Mouse (Mus musculus): Measurements from ENCODE around the gene Chst11. TPM values are rescaled to one million over a fixed set of nuclear protein-coding genes. Genes with fewer than 3 reads are reported as not detected.

The Chst11 gene
- total and polyA plus RNA-seq, 3 experiments: 3.1 to 4.5 (median 3.2) TPM

DNA sequence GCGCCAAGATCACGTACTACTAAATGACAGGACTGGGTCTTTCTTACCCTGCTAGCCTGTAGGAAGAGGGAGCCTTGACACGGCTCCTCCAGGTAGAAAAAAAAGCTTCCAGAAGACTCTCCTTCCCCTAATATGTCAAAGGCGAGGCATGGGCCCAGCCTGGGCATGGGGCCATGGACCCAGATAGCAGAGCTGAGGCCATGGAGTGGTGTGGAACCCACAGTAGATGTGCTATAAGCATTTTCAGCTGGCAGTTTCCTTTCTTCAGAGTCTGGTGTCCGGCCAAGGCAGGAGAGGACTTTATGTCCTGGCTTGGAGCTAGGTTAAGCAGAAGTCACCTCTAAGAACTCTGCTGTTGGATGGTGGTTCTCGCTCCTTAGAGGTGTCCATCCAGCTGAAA is 111.0 kb downstream of the Chst11 start:
- 76% methylated on average over 6 of the region's 6 CpGs for WGBS
- H3K9ac ChIP-seq (ENCODE audit: low read depth, low read length): no peak overlapping the region
- TF ChIP-seq EP300 (IDR thresholded peaks at IDR 0.05; ENCODE audit: insufficient read depth, low read depth, low read length) (no peak), CTCF (IDR thresholded peaks at IDR 0.05) (no peak), POLR2A (IDR thresholded peaks at IDR 0.05; ENCODE audit: insufficient read depth, low read depth, low read length) (no peak)
- no peaks in the 10 kb centered on the region for H3K79me2 ChIP-seq (replicated peaks; ENCODE audit: control insufficient read depth, insufficient read depth, low read length)
- DNase-seq: peak in 1 of 2 experiments; percentile 47
- H3K27me3 ChIP-seq (ENCODE audit: control insufficient read depth, insufficient read depth, low read length): no peaks in the 10 kb centered on the region
- no peak overlapping the region for H3K27ac ChIP-seq
- H3K36me3 ChIP-seq (ENCODE audit: control insufficient read depth, insufficient read depth, low read length): no peaks in the 10 kb centered on the region; the same call in 1 of the 2 replicates
- peaks cover 4% of the 10 kb centered on the region for H3K4me1 ChIP-seq (ENCODE audit: control insufficient read depth, insufficient read depth, low read length)
- H3K4me3 ChIP-seq: no peak overlapping the region
- intact Hi-C loops (cut with DNase I): loop anchor here (5.0 kb wide), 1 partner anchor 101 kb away; no protein-coding TSS in a partner anchor

DNA sequence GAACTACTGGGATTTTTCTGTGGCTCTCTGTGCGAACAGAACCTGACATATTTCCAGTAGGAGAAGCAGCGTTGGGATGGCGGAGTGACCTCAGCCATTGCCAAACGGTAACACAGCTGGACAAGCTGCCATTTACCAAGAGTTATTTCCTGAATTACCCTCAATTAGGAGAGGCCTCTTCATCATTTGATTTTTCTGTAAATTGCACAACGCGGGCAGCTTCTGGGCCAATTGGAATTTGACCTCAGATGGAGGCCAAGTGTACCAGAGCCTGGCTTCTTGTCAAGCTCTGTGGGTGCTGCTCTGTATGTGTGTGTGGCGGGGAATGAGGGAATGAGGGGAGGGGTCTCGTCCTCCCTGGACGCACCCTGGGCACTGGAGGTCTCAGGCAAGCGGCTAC is 113.6 kb downstream of the Chst11 start:
- H3K4me1 ChIP-seq (ENCODE audit: control insufficient read depth, insufficient read depth, low read length): peaks cover 10% of the 10 kb centered on the region

DNA sequence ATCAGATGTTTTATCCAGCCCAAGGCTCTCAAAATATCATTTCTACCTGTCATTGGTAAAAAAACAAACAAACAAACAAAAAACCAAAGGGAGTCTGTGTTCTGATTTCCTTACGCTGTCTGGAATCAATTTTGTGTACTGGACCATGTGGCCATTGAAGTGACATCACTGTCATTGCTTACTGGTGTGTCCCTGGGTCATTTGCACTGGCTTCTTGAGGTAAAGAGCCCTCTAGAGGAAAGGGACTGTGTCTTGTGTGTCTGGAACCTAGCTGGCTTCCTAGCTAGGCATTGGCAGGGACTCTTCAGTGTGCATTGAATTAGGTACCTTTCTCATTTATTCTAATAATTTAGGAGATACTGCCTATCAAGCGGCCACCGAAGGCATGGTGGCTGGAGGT is 114.4 kb downstream of the Chst11 start:
- peak; percentile 56 for TF ChIP-seq CTCF (IDR thresholded peaks at IDR 0.05)
- no peak for TF ChIP-seq POLR2A (IDR thresholded peaks at IDR 0.05; ENCODE audit: insufficient read depth, low read depth, low read length)
- TF ChIP-seq EP300 (IDR thresholded peaks at IDR 0.05; ENCODE audit: insufficient read depth, low read depth, low read length): no peak
- Histone ChIP-seq H3K79me2 (replicated peaks; ENCODE audit: control insufficient read depth, insufficient read depth, low read length) (no peaks in the 10 kb centered on the region), H3K27ac (no peak overlapping the region), H3K4me3 (no peak overlapping the region), H3K9ac (ENCODE audit: low read depth, low read length) (no peak overlapping the region), H3K27me3 (ENCODE audit: control insufficient read depth, insufficient read depth, low read length) (no peaks in the 10 kb centered on the region), H3K4me1 (ENCODE audit: control insufficient read depth, insufficient read depth, low read length) (peaks cover 10% of the 10 kb centered on the region), H3K36me3 (ENCODE audit: control insufficient read depth, insufficient read depth, low read length) (no peaks in the 10 kb centered on the region; the same call in 1 of the 2 replicates)
- DNase-seq: no peak
- 91% methylated on average over 3 of the region's 3 CpGs for WGBS
- intact Hi-C loops (cut with DNase I): loop anchor here (2.0 to 5.0 kb wide), 3 partner anchors 98 to 192 kb away; partner anchors contain the start of gene Chst11

More for the DNA sequence above, 113.6 kb downstream of the Chst11 start:
- 93% methylated on average over 10 of the region's 10 CpGs for WGBS
- no peak overlapping the region for H3K9ac ChIP-seq (ENCODE audit: low read depth, low read length)
- H3K36me3 ChIP-seq (ENCODE audit: control insufficient read depth, insufficient read depth, low read length): no peaks in the 10 kb centered on the region; the same call in 1 of the 2 replicates
- intact Hi-C loops (cut with DNase I): loop anchor here (5.0 kb wide), 1 partner anchor 98 kb away; no protein-coding TSS in a partner anchor
- H3K4me3 ChIP-seq: no peak overlapping the region
- no peaks in the 10 kb centered on the region for H3K27me3 ChIP-seq (ENCODE audit: control insufficient read depth, insufficient read depth, low read length)
- H3K79me2 ChIP-seq (replicated peaks; ENCODE audit: control insufficient read depth, insufficient read depth, low read length): no peaks in the 10 kb centered on the region
- no peak for TF ChIP-seq EP300 (IDR thresholded peaks at IDR 0.05; ENCODE audit: insufficient read depth, low read depth, low read length)
- no peak for TF ChIP-seq POLR2A (IDR thresholded peaks at IDR 0.05; ENCODE audit: insufficient read depth, low read depth, low read length)
- TF ChIP-seq CTCF (IDR thresholded peaks at IDR 0.05): no peak
- no peak overlapping the region for H3K27ac ChIP-seq
- DNase-seq: no peak

DNA sequence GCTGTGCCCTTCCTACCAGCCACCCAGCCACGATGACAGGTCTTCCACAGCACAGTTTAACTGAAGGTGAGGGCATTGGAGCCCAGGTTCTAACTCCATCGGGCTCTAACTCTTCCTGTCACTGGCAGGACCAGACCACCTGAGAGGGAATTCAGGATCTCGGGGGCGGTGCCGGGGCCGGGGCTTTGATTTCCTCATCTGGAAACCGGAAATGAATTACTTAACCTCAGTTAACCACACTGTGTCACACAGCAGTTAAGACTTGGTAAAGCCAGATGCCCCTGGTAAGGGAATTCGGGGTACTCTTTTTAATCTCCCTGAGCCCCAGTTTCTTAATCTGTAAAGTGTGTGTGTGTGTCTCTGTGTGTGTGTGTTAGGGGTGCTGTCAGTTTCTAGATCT is 115.6 kb downstream of the Chst11 start:
- H3K36me3 ChIP-seq (ENCODE audit: control insufficient read depth, insufficient read depth, low read length): no peaks in the 10 kb centered on the region
- H3K79me2 ChIP-seq (replicated peaks; ENCODE audit: control insufficient read depth, insufficient read depth, low read length): no peaks in the 10 kb centered on the region
- DNase-seq: peak in 1 of 2 experiments; percentile 22
- H3K27ac ChIP-seq: peak overlapping the region; percentile 31; the same call in 1 of the 2 replicates
- no peaks in the 10 kb centered on the region for H3K27me3 ChIP-seq (ENCODE audit: control insufficient read depth, insufficient read depth, low read length)
- no peak overlapping the region for H3K4me3 ChIP-seq
- TF ChIP-seq EP300 (IDR thresholded peaks at IDR 0.05; ENCODE audit: insufficient read depth, low read depth, low read length): no peak
- TF ChIP-seq POLR2A (IDR thresholded peaks at IDR 0.05; ENCODE audit: insufficient read depth, low read depth, low read length): no peak
- no peak for TF ChIP-seq CTCF (IDR thresholded peaks at IDR 0.05)
- no peak overlapping the region for H3K9ac ChIP-seq (ENCODE audit: low read depth, low read length)
- intact Hi-C loops (cut with DNase I): loop anchor here (2.0 to 5.0 kb wide), 2 partner anchors 116 to 194 kb away; partner anchors contain the start of gene Chst11
- 42% methylated on average over 8 of the region's 8 CpGs for WGBS
- peaks cover 10% of the 10 kb centered on the region for H3K4me1 ChIP-seq (ENCODE audit: control insufficient read depth, insufficient read depth, low read length)

GRCm38 (mm10) chr10:83101421-83102207 is 116.3 kb downstream of the Chst11 start:
- peaks cover 9% of the 10 kb centered on the region for H3K4me1 ChIP-seq (ENCODE audit: control insufficient read depth, insufficient read depth, low read length)
- no peak for TF ChIP-seq CTCF (IDR thresholded peaks at IDR 0.05)
- TF ChIP-seq EP300 (IDR thresholded peaks at IDR 0.05; ENCODE audit: insufficient read depth, low read depth, low read length): no peak
- no peaks in the 10 kb centered on the region for H3K27me3 ChIP-seq (ENCODE audit: control insufficient read depth, insufficient read depth, low read length)
- no peak overlapping the region for H3K9ac ChIP-seq (ENCODE audit: low read depth, low read length)
- no peaks in the 10 kb centered on the region for H3K79me2 ChIP-seq (replicated peaks; ENCODE audit: control insufficient read depth, insufficient read depth, low read length)
- DNase-seq: no peak
- WGBS: 77% methylated on average over 9 of the region's 9 CpGs
- intact Hi-C loops (cut with DNase I): loop anchor here (2.0 to 5.0 kb wide), 2 partner anchors 117 to 194 kb away; partner anchors contain the start of gene Chst11
- H3K36me3 ChIP-seq (ENCODE audit: control insufficient read depth, insufficient read depth, low read length): no peaks in the 10 kb centered on the region
- peak overlapping the region; percentile 31; the same call in 1 of the 2 replicates for H3K27ac ChIP-seq
- no peak overlapping the region for H3K4me3 ChIP-seq

DNA sequence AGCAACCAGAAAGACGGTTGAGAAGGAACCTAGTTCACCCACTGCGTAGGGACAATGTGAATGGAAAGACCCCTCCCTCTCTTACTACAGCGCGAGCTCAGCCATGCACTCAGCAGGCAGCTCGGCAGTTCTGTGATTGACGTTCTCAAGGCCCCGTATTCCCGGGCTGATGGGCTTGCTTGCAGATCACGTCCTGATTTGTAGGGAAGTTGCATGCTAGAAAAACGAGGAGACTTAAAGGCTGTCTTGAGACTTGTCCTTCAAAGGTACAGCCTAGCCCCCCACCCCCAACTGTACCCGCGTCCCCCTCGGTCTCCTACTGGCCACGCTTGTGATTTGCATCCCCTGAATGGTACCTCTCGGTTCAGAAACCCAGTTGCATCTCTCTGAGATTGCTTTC is 117.4 kb downstream of the Chst11 start:
- Histone ChIP-seq H3K4me3 (no peak overlapping the region), H3K27ac (no peak overlapping the region), H3K9ac (ENCODE audit: low read depth, low read length) (no peak overlapping the region), H3K27me3 (ENCODE audit: control insufficient read depth, insufficient read depth, low read length) (no peaks in the 10 kb centered on the region), H3K4me1 (ENCODE audit: control insufficient read depth, insufficient read depth, low read length) (peaks cover 9% of the 10 kb centered on the region), H3K79me2 (replicated peaks; ENCODE audit: control insufficient read depth, insufficient read depth, low read length) (no peaks in the 10 kb centered on the region), H3K36me3 (ENCODE audit: control insufficient read depth, insufficient read depth, low read length) (no peaks in the 10 kb centered on the region)
- TF ChIP-seq EP300 (IDR thresholded peaks at IDR 0.05; ENCODE audit: insufficient read depth, low read depth, low read length) (no peak), CTCF (IDR thresholded peaks at IDR 0.05) (no peak), POLR2A (IDR thresholded peaks at IDR 0.05; ENCODE audit: insufficient read depth, low read depth, low read length) (no peak)
- intact Hi-C loops (cut with DNase I): loop anchor here (5.0 kb wide), 1 partner anchor 195 kb away; no protein-coding TSS in a partner anchor
- 85% methylated on average over 15 of the region's 15 CpGs for WGBS
- no peak for DNase-seq
